Comparison of ENCODE assay signal across 8 mouse cellular contexts in the genomic region with DNA sequence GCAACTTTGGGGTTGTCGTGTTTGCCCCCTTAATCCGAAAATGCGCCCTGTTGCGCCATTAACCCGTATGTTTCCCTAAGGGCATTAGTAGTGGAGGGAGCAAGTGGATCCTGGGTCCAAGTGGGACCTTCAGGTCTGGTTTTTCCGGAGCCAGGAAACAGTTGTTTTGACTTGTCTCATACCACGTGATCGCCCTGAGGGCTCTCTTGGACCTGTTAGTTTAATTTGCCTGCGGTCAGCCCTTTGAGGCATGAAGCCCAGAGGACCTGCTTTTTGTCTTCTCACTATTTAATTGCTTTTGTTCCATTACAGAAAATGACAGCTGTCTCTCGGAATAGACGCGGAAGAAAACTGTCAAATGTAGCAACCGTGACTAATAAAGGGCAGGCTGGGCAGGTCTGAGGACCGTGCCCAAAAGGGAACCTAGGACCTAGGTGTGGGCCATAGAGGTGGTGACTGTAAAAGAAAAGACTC. TPM values are rescaled to one million over a fixed set of nuclear protein-coding genes. Genes with fewer than 3 reads are reported as not detected.
DNase-seq lines count a peak whose midpoint lies in the region; ATAC-seq and TF ChIP-seq lines count a peak whose summit lies in the region.

No protein-coding gene starts in this region.

- no peaks in the 10 kb centered on the region for H3K9me3 ChIP-seq in embryonic facial prominence, embryonic 14.5 days (ENCODE audit: control insufficient read depth, low read length)
- H3K9me3 ChIP-seq in midbrain, embryonic 14.5 days (ENCODE audit: control insufficient read depth, low read length), result no peaks in the 10 kb centered on the region

- H3K4me1 ChIP-seq in embryonic facial prominence, embryonic 14.5 days (ENCODE audit: control insufficient read depth, insufficient read depth, low read length), result peaks cover 9% of the 10 kb centered on the region
- H3K4me1 ChIP-seq in midbrain, embryonic 14.5 days (ENCODE audit: control insufficient read depth, insufficient read depth, low read length), result peaks cover 16% of the 10 kb centered on the region

- WGBS in embryonic facial prominence, embryonic 14.5 days, result 2% methylated on average over 14 of the region's 14 CpGs
- under 1% methylated on average over 14 of the region's 14 CpGs for WGBS in large intestine, adult 2 months
- 3% methylated on average over 14 of the region's 14 CpGs for WGBS in midbrain, embryonic 14.5 days

- no peak for TF ChIP-seq CTCF in left cerebral cortex, adult 2 months (IDR thresholded peaks at IDR 0.05)

- H3K4me3 ChIP-seq in left cerebral cortex, adult 2 months, result peak overlapping the region; percentile 100
- H3K4me3 ChIP-seq in embryonic facial prominence, embryonic 14.5 days (ENCODE audit: low read depth, low read length), result peak overlapping the region; percentile 86
- peak overlapping the region; percentile 83 for H3K4me3 ChIP-seq in midbrain, embryonic 14.5 days (replicated peaks; ENCODE audit: low read depth, low read length)

- peak overlapping the region; percentile 80 for H3K4me2 ChIP-seq in embryonic facial prominence, embryonic 14.5 days (ENCODE audit: low read depth, low read length)
- peak overlapping the region; percentile 88 for H3K4me2 ChIP-seq in midbrain, embryonic 14.5 days (ENCODE audit: low read length)

- H3K27ac ChIP-seq in left cerebral cortex, adult 2 months, result peak overlapping the region; percentile 91
- peak overlapping the region; percentile 56; the same call in 1 of the 2 replicates for H3K27ac ChIP-seq in embryonic facial prominence, embryonic 14.5 days (replicated peaks; ENCODE audit: low read depth, low read length)
- peak overlapping the region; percentile 68 for H3K27ac ChIP-seq in midbrain, embryonic 14.5 days (replicated peaks; ENCODE audit: low read depth, low read length)

- no peak for DNase-seq in left cerebral cortex, adult 2 months (ENCODE audit: extremely low spot score in 1 of 2, low spot score in 2 of 2)
- no peak for DNase-seq in left cerebral cortex, adult 18-20 months (ENCODE audit: low spot score in 2 of 2)
- DNase-seq in embryonic facial prominence, embryonic 14.5 days (ENCODE audit: low spot score), result peak; percentile 55
- peak; percentile 53 for DNase-seq in large intestine, adult 2 months (ENCODE audit: low read depth, low spot score)
- DNase-seq in midbrain, embryonic 14.5 days, result no peak
- no peak for DNase-seq in urinary bladder, postnatal 36 days (ENCODE audit: low spot score in 2 of 2)
- no peak for DNase-seq in cerebellum, postnatal 10 days

- no peaks in the 10 kb centered on the region for H3K27me3 ChIP-seq in embryonic facial prominence, embryonic 14.5 days (replicated peaks; ENCODE audit: control insufficient read depth, insufficient read depth, low read length)
- H3K27me3 ChIP-seq in midbrain, embryonic 14.5 days (ENCODE audit: control insufficient read depth, insufficient read depth, low read length), result no peaks in the 10 kb centered on the region

- no peaks in the 10 kb centered on the region for H3K36me3 ChIP-seq in embryonic facial prominence, embryonic 14.5 days (ENCODE audit: control insufficient read depth, insufficient read depth, low read length)
- H3K36me3 ChIP-seq in midbrain, embryonic 14.5 days (ENCODE audit: control insufficient read depth, insufficient read depth, low read length), result no peaks in the 10 kb centered on the region

- intact Hi-C loops in left cerebral cortex, adult 2 months (cut with DNase I), result loop anchor here (5.0 to 10.0 kb wide), 3 partner anchors 51 to 262 kb away; partner anchors contain the start of gene Arhgap27

- peak; percentile 24 for ATAC-seq in embryonic facial prominence, embryonic 14.5 days (ENCODE audit: low read depth)
- ATAC-seq in midbrain, embryonic 14.5 days (ENCODE audit: low FRiP score, low TSS enrichment), result peak; percentile 28; the same call in 1 of the 2 replicates
- no peak for ATAC-seq in megakaryocyte-erythroid progenitor cell, adult 5-6 weeks (replicated peaks; ENCODE audit: low FRiP score, low TSS enrichment, poor library complexity, severe bottlenecking)

- peak overlapping the region; percentile 82 for H3K9ac ChIP-seq in embryonic facial prominence, embryonic 14.5 days (ENCODE audit: low read depth, low read length)
- peak overlapping the region; percentile 36 for H3K9ac ChIP-seq in midbrain, embryonic 14.5 days (replicated peaks; ENCODE audit: low read length)

RNA-seq across cellular contexts. Expression of gene Plekhm1, which starts 0.5 kb away (rescaled TPM):
- total RNA-seq in left cerebral cortex, adult 2 months (2021), result 10 to 100 TPM; 17.0 to 19.8 TPM
- total RNA-seq in left cerebral cortex, adult 18-20 months (2021), result 10 to 100 TPM; 18.2 to 18.8 TPM
- 8.1 and 8.7 TPM in 2 replicates for polyA plus RNA-seq in embryonic facial prominence, embryonic 14.5 days (2014; fragmentation: Nextera tagmentation; extraction: Ambion mirVana)
- 17.4 and 18.2 TPM in 2 replicates for polyA plus RNA-seq in large intestine, adult 2 months (2012; rRNA removed)
- 8.0 and 11.6 TPM in 2 replicates for polyA plus RNA-seq in midbrain, embryonic 14.5 days (2014; fragmentation: Nextera tagmentation; extraction: Ambion mirVana)
- 12.5 and 16.3 TPM in 2 replicates for total RNA-seq in megakaryocyte-erythroid progenitor cell, adult 5-6 weeks (2014; fragmentation: Nextera tagmentation)
- total RNA-seq in megakaryocyte-erythroid progenitor cell, adult 5-6 weeks (2017), result 2.2 and 2.7 TPM in 2 replicates

RNA-seq across cellular contexts. Expression of gene Arhgap27, which starts 49.5 kb away (rescaled TPM):
- total RNA-seq in left cerebral cortex, adult 2 months (2021), result 10 to 100 TPM; 10.8 to 14.0 TPM
- total RNA-seq in left cerebral cortex, adult 18-20 months (2021), result 10 to 100 TPM; 11.9 to 15.1 TPM
- polyA plus RNA-seq in embryonic facial prominence, embryonic 14.5 days (2014; fragmentation: Nextera tagmentation; extraction: Ambion mirVana), result 8.6 and 9.4 TPM in 2 replicates
- polyA plus RNA-seq in large intestine, adult 2 months (2012; rRNA removed), result 61.0 and 89.2 TPM in 2 replicates
- 2.1 and 4.0 TPM in 2 replicates for polyA plus RNA-seq in midbrain, embryonic 14.5 days (2014; fragmentation: Nextera tagmentation; extraction: Ambion mirVana)
- total RNA-seq in megakaryocyte-erythroid progenitor cell, adult 5-6 weeks (2014; fragmentation: Nextera tagmentation), result 1.4 and 3.3 TPM in 2 replicates
- total RNA-seq in megakaryocyte-erythroid progenitor cell, adult 5-6 weeks (2017), result 2.1 and 11.1 TPM in 2 replicates

Comparison
In these comparisons a context has a peak if more than half of its experiments do, and no peak if none do; other contexts are left out.
1. DNase-seq: peak in embryonic facial prominence, embryonic 14.5 days (single experiment) and large intestine, adult 2 months (single experiment); none in left cerebral cortex, adult 2 months (0 of 2), left cerebral cortex, adult 18-20 months (0 of 2), midbrain, embryonic 14.5 days (single experiment), urinary bladder, postnatal 36 days (0 of 2) and cerebellum, postnatal 10 days (0 of 2).
2. Peak in every context shown above with its lines, with median percentiles within 50 percentile points of each other: H3K27ac ChIP-seq and H3K4me3 ChIP-seq.